Mouse (Mus musculus) layer of hippocampus, postnatal 10 days (tissue): Measurements from ENCODE around the gene 1700129C05Rik. TPM values are rescaled to one million over a fixed set of nuclear protein-coding genes. Genes with fewer than 3 reads are reported as not detected.

ENCODE experiments used
- DNase-seq, 2 experiments: peaks; one replicate each; pipeline ENCODE4 v3.0.0; 2021; ENCODE audit warnings: low spot score in 2 of 2
- long read RNA-seq: library from polyadenylated mRNA; stranded (forward); transcript quantifications from one replicate; pipeline ENCODE4 v2.0.0, GENCODE M21; 2023
- total RNA-seq, 2 experiments: library from RNA; stranded (reverse); gene quantifications; 2 replicates each; pipeline ENCODE4 v1.2.3; 2021

The 1700129C05Rik gene
- not detected for total RNA-seq
- long read RNA-seq, result 0 reads

DNA sequence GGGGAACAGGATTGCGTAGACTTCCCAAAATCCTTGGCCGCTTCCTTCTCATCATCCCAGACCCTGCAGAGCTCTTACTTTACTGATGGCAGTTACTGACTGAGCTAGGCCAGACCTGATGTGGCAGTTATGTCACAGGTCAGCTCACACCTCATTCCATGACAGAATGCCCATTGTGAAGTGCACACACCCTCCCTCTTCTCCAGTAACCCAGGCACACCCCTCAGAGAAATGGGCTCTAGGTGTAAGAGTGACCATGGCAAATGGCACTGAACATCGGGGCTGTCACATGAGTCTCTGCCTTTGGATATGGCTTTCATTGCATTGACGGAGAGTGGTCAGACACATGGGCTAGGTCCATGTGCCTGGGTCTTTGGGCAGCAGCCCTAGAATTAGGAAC is at the start of gene 1700129C05Rik:
Gene 1700129C05Rik (minus strand): TSS at position 101 of the 400 bp plus-strand sequence.
- DNase-seq, result no peak

DNA sequence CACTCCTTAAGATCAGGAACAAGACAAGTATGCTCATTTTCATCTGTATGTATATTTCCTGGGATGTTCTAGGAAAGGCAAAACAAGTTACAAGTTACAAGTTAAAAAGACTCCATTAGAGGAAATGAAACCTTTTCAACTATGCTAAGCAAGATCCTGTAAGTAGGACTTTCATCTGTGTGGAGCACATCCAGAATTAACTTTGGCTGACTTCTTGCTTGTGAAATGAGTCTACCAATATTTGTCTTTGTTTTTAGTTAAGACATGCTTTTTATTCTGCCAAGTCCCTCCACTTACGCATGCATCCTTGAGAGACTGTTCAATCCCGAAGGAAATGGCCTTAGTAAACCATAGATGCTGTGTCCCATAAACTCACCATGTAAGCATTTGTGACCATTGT is 43.4 kb upstream of the 1700129C05Rik start:
- no peak for DNase-seq

DNA sequence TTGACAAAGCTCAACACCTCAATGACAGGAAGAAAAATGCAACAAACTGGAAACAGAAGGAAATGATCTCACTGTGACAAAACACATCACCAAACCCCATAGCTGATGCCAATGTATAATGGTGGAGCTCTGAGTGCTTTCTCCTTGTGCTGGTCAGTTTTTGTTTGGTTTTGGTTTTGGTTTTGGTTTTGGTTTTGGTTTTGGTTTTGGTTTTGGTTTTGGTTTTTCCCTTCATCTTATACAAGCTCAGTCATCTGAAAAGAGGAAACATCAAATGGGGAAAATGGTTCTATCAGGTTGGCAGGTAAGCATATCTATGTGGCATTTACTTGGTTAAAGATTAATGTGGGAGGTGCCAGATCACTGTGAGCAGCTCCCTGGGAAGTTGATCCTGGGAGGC is 42.8 kb upstream of the 1700129C05Rik start:
- no peak for DNase-seq

DNA sequence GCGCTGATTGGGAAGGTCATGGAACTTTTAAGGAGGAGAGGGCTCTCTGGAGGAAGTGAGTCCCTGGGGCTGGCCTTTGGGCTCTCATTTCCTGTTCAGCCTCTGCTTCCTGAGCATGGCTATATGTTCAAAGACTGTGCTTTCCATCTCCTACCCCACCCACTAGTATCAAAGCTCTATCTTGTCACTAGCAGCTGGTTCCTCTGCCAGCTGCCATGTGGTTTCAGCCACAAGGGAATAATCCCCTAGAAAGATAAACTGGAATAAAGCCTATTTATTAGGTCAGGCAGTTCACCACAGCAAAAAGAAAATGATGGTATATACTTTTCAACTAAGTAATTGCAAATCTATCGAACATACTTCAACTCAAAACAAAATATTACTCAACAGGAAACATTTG is 40.0 kb upstream of the 1700129C05Rik start:
- DNase-seq, result no peak

DNA sequence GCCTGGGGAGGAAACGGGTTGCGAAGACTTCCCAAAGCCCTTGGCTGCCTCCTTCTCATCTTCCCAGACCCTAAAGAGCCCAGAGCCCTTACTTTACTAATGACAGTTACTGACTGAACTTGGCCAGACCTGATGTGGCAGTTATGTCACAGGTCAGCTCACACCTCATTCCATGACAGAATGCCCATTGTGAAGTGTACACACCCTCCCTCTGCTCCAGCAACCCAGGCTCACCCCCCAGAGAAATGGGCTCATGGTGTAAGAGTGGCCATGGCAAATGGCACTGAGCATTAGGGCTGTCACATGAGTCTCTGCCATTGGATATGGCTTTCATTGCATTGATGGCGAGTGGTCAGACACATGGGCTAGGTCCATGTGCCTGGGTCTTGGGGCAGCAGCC is 36.0 kb upstream of the 1700129C05Rik start, which contains the start of gene Gm5142:
Gene Gm5142 (minus strand): TSS at position 101 of the 400 bp plus-strand sequence.
- no peak for DNase-seq

DNA sequence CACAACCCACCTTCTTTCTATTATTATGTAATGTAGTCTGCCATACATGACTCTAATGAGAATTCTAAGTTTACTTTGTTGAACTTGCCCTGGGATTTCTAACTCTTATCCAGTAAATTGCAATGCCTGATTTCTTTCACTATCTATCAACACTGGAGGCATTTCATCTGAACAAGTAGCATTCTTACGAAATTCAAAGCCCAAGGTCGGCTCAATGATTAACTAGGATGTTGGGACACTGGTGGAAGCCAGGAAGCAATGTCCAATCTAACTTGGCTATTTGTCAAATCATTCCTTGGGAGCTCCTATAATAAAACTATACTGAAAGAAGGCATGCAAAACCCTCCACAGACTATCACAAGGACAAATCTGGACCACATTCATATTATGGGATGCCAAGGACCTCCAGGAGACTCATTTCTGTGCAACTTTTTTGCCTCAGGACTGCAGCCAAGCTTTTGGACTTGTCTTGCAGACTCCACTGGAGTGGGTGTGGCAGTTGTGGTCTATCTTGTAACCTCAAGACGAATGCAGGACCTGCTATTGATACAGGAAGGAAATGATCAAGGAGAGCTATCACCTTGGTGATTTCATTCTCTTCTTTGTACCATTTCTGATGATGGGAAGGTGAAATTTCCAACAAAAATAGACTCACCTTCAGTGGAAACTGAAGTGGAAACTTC is 14.5 kb upstream of the 1700129C05Rik start:
- DNase-seq, result no peak

DNA sequence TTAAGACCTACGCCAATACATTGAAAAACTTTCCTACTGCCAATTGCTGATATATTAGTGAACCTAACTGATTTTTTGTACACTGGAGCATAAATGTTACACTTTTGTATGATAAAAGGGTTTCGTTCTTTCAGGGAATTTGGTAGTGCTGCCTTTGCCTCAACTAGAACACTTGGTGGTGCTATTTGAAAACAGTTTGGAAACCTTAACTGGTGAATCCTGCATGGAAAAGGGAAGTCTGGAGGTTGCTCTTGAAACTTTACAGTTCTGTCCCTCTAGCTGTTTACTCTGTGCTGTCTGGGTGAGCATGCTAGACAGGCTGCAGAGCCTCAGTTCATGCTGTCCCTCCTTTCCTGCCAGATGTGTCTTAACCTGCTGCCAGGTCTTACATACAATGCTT is 12.9 kb upstream of the 1700129C05Rik start:
- DNase-seq, result no peak

DNA sequence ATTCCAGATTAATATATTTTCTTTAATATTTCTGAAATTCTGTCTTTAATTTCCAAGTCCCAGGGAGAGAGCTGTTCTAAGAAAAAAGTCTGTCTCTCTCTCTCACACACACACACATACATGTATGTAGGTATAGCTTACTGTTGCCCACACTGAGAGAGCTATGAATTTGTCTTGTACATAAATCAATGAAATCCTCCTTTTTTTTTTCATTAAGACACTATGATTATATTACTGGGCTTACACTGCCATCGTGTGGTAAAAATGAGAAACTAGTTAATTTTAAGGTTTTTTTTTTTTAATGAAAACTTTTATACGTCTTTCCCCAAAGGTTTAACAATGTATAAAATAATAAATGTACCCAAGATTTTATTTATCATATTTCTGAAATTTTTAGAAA is 28.4 kb downstream of the 1700129C05Rik start:
- no peak for DNase-seq

DNA sequence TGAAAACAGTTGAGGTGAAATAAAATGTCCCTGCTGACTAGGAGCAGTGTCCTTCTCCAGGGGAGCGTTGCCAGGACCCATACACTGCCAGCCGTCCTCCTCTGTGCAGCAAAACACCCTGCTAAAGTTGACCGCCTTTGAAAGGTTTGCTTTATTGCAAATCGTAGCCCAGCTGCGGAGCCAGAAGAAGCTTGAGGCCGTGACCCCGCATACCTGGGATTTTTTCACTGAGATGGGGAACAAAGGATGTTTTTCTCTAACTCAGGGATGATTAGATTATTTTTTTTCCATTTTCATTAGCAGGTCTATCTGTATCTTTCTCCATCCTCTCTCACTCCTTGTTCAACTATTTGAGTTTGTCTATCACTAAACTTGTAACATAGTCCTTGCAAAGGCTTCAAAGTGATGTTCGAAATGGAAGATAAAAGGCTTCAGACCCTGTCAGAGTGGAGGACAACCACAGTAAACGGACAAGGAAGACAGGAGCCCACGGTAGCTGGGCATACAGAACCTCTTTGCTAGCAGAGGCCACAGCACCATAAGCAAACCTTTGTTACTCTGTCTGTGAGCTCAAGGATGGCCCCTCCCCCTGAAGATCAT is 38.6 kb downstream of the 1700129C05Rik start:
- no peak for DNase-seq

DNA sequence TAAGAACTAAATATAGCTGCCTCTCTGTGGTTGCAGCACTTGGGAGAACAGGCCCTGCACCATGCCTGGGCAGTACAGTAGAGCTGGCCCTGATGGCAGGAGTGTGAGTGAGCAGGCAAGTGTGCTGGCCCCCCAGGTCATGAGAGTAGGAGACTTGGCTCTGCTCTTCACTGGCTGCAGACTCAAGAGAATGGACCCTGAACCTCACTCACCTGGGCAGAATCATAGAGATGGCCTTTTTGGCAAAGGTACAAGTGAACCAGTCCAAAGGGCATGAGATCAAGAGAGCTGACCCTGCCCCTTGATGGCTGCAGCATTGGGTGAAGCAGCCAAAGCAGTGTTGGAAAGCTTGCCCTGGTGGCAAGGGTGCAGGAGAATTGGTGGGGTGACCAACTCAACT is 49.1 kb downstream of the 1700129C05Rik start:
- no peak for DNase-seq

DNA sequence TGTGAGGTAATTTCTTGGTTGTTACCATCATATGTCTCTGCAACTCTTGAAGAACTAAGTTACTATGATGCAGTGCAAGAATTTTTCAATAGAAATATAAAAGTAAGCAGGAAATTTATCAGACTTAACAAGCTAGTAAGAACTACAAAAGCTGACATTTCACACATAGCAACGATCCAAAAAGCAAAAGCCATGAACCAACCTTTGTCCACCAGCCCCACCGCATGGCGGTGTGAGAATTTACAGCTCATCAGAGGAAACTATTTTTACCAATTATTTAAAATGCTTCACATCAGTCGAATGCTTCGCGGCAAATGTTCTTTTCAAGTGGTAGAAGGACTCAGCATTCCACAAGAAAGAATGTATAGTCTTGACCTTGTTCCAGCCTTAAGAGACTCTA is 58.3 kb downstream of the 1700129C05Rik start:
- peak; percentile 53 to 61 for DNase-seq

Other genes with a start within 250 kb of the 1700129C05Rik start
- gene Gm5142, start 35.9 kb upstream of the 1700129C05Rik start, total RNA-seq, result not detected
- gene Rcbtb1, start 58.3 kb upstream of the 1700129C05Rik start, total RNA-seq, result 10 to 100 TPM; 30.7 to 32.3 TPM
- not detected for gene Gm6904, start 117.3 kb upstream of the 1700129C05Rik start, total RNA-seq
- not detected for gene Phf11a, start 154.6 kb upstream of the 1700129C05Rik start, total RNA-seq
- not detected for gene Phf11b, start 198.5 kb upstream of the 1700129C05Rik start, total RNA-seq
- gene Phf11d, start 222.6 kb upstream of the 1700129C05Rik start, total RNA-seq, result under 1 TPM; 0.27 to 0.33 TPM